Mouse (Mus musculus) CH12.LX (cell line): ENCODE measurements around the gene Znrf4. TPM values are rescaled to one million over a fixed set of nuclear protein-coding genes. Genes with fewer than 3 reads are reported as not detected.
"Not testable (repeated sequence)": the region's sequence is repeated elsewhere in the genome, so short reads cannot be mapped to it uniquely, and the experiment has no call there.

ENCODE experiments used
- DNase-seq: peaks from one replicate; pipeline ENCODE4 v3.0.0-alpha.2; 2013; ENCODE audit errors: extremely low read depth
- H3K27ac ChIP-seq: 2 replicates; pipeline ENCODE4 v1.5.1; 2012; ENCODE audit warnings: low read depth, mild to moderate bottlenecking, control low read depth, moderate library complexity; ENCODE audit not compliant: insufficient read depth
- H3K27me3 ChIP-seq: replicated peaks from 2 replicates; pipeline ENCODE3; 2012; ENCODE audit warnings: inconsistent platforms
- H3K36me3 ChIP-seq, 2 experiments: replicated peaks in 1 of 2; 2 replicates each; pipeline versions ENCODE3 to v1.6.1; 2012; ENCODE audit warnings: inconsistent platforms in 1 of 2, low read length in 1 of 2, mild to moderate bottlenecking in 1 of 2, mixed read lengths in 1 of 2, moderate library complexity in 1 of 2; ENCODE audit not compliant: control insufficient read depth in 1 of 2, insufficient read depth in 1 of 2
- H3K4me1 ChIP-seq, 2 experiments: 2 replicates each; pipeline ENCODE4 v1.6.1; 2012; ENCODE audit warnings: inconsistent platforms in 1 of 2, moderate library complexity in 1 of 2; ENCODE audit not compliant: insufficient read depth in 2 of 2, control insufficient read depth in 1 of 2
- H3K4me2 ChIP-seq: 2 replicates; pipeline ENCODE4 v1.6.1; 2012; ENCODE audit warnings: low read depth, mild to moderate bottlenecking, control low read depth; ENCODE audit not compliant: poor library complexity, insufficient read depth, severe bottlenecking
- H3K4me3 ChIP-seq, 3 experiments: fragments of 150-350 bp in 1 of 3; sonication (generic) in 1 of 3; replicated peaks in 1 of 3; 2 replicates each; pipeline versions ENCODE3 to v1.5.1; 2011 to 2012; ENCODE audit warnings: low read depth in 2 of 3, low read length in 2 of 3, mild to moderate bottlenecking in 2 of 3, moderate library complexity in 2 of 3, control low read depth in 1 of 3, improper control_type of control experiment in 1 of 3, inconsistent platforms in 1 of 3, mixed read lengths in 1 of 3; ENCODE audit not compliant: poor library complexity in 1 of 3
- H3K79me2 ChIP-seq: replicated peaks from 2 replicates; pipeline ENCODE4 v1.6.1; 2012; ENCODE audit warnings: mild to moderate bottlenecking, moderate library complexity; ENCODE audit not compliant: control insufficient read depth, poor library complexity, insufficient read depth, severe bottlenecking; ENCODE audit errors: extremely low read depth
- H3K9ac ChIP-seq: 2 replicates; pipeline ENCODE4 v1.6.1; 2012; ENCODE audit warnings: low read depth, mild to moderate bottlenecking, control low read depth, moderate library complexity; ENCODE audit not compliant: insufficient read depth
- H3K9me3 ChIP-seq: replicated peaks from 2 replicates; pipeline ENCODE3; 2012; ENCODE audit warnings: low read length, inconsistent platforms, mixed read lengths
- BHLHE40 ChIP-seq: IDR thresholded peaks from 2 replicates; pipeline ENCODE4 v1.6.1; 2011; ENCODE audit warnings: mild to moderate bottlenecking, low read depth, low read length, improper control_type of control experiment
- CTCF ChIP-seq, 2 experiments: IDR thresholded peaks in 1 of 2; conservative IDR thresholded peaks in 1 of 2; 2 replicates each; pipeline ENCODE4 v1.5.1; 2011 to 2012; ENCODE audit warnings: low read depth in 2 of 2, low read length in 2 of 2, improper control_type of control experiment in 1 of 2, inconsistent platforms in 1 of 2, mild to moderate bottlenecking in 1 of 2, moderate library complexity in 1 of 2
- E2F4 ChIP-seq: IDR thresholded peaks from 2 replicates; pipeline ENCODE4 v1.6.1; 2011; ENCODE audit warnings: low read depth, low read length, improper control_type of control experiment; ENCODE audit not compliant: insufficient replicate concordance
- EP300 ChIP-seq: IDR thresholded peaks from 2 replicates; pipeline ENCODE4 v1.6.1; 2011; ENCODE audit warnings: low read length, improper control_type of control experiment
- GABPA ChIP-seq: IDR thresholded peaks from 2 replicates; pipeline ENCODE4 v1.6.1; 2012; ENCODE audit warnings: low read depth, low read length, improper control_type of control experiment, inconsistent platforms; ENCODE audit not compliant: insufficient replicate concordance
- IRF4 ChIP-seq: IDR thresholded peaks from 2 replicates; pipeline ENCODE4 v1.6.1; 2014; ENCODE audit warnings: low read depth, mild to moderate bottlenecking, inconsistent platforms, low read length, improper control_type of control experiment
- MAX ChIP-seq: IDR thresholded peaks from 2 replicates; pipeline ENCODE4 v1.6.1; 2011; ENCODE audit warnings: low read length, improper control_type of control experiment
- NELFE ChIP-seq: IDR thresholded peaks from 2 replicates; pipeline ENCODE4 v1.6.1; 2011; ENCODE audit warnings: low read depth, low read length, improper control_type of control experiment
- NRF1 ChIP-seq: IDR thresholded peaks from 2 replicates; pipeline ENCODE4 v1.6.1; 2014; ENCODE audit warnings: low read depth, mild to moderate bottlenecking, inconsistent platforms, low read length, improper control_type of control experiment, moderate library complexity
- POLR2AphosphoS2 ChIP-seq: IDR thresholded peaks from 2 replicates; pipeline ENCODE4 v1.6.1; 2011; ENCODE audit warnings: low read depth, low read length, improper control_type of control experiment
- TBP ChIP-seq: conservative IDR thresholded peaks from 2 replicates; pipeline ENCODE4 v1.6.1; 2011; ENCODE audit warnings: low read depth, low read length, improper control_type of control experiment
- UBTF ChIP-seq: IDR thresholded peaks from 2 replicates; pipeline ENCODE4 v1.6.1; 2012; ENCODE audit warnings: low read depth, mild to moderate bottlenecking, inconsistent platforms, low read length, improper control_type of control experiment, moderate library complexity
- USF2 ChIP-seq: conservative IDR thresholded peaks from 2 replicates; pipeline ENCODE4 v1.6.1; 2011; ENCODE audit warnings: low read depth, low read length, improper control_type of control experiment
- ZKSCAN1 ChIP-seq: IDR thresholded peaks from 2 replicates; pipeline ENCODE4 v1.6.1; 2012; ENCODE audit warnings: low read depth, inconsistent platforms, low read length, improper control_type of control experiment, borderline replicate concordance
- ZMIZ1 ChIP-seq: IDR thresholded peaks from 2 replicates; pipeline ENCODE4 v1.6.1; 2012; ENCODE audit warnings: low read depth, mild to moderate bottlenecking, inconsistent platforms, low read length, improper control_type of control experiment
- dilution Hi-C: fragments of 300-500 bp; cut with MboI; formaldehyde crosslinking; loops from 2 replicates; pipeline ENCODE4 v1.14.3; 2020; ENCODE audit warnings: low sequenced_read_pairs; ENCODE audit not compliant: extremely low pct_unique_long_range_greater_than_20kb, extremely low pct_ligation_motif_present
- in situ Hi-C: fragments of 300-500 bp; cut with MboI; formaldehyde crosslinking; loops from 3 replicates; pipeline ENCODE4 v1.14.3; 2019; ENCODE audit warnings: low sequenced_read_pairs, low pct_ligation_motif_present, low pct_unique_long_range_greater_than_20kb, mixed read lengths
- polyA plus RNA-seq: library from polyadenylated mRNA; unstranded; fragments of >175 nt; gene quantifications from 2 replicates; pipeline ENCODE4 v1.2.1, GENCODE M21; 2012; ENCODE audit warnings: low read depth; ENCODE audit not compliant: insufficient read length
- total RNA-seq, 2 experiments: library from RNA; depleted of rRNA; stranded (reverse); fragments of 300-350 nt in 1 of 2; fragments of >200 nt in 1 of 2; gene quantifications; 2 replicates each; pipeline ENCODE4 v1.2.3; 2012 to 2014

The Znrf4 gene
- total and polyA plus RNA-seq, 3 experiments: not detected

DNA sequence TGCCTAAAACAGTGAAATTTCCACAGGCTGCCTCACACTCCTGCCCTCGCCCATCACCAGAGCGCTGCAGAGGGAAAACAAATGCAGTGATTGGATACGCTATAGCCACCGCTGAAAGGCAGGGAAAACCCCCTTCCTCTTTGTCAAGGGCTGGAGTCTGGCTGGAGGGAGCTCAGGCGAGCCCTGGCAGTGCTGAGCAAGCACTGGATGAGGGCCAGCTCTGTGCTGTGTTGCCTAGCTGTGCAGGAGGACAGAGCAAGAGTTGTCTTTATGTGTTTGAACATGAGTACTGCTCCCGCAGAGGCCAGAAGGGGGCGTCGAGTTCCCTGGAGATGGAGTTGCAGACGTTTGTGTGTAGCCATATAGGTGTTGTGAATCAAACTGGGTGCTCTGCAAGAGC is 9.7 kb downstream of the Znrf4 start:
- no peak overlapping the region for H3K4me2 ChIP-seq
- H3K9me3 ChIP-seq: peaks cover 27% of the 10 kb centered on the region
- dilution Hi-C loops: no loop called here
- peaks cover 45% of the 10 kb centered on the region for H3K27me3 ChIP-seq
- H3K4me1 ChIP-seq: peaks cover 0 to 10% of the 10 kb centered on the region in 2 experiments; a peak in 2 of 4 replicates
- no peak overlapping the region for H3K27ac ChIP-seq
- H3K4me3 ChIP-seq: no peak overlapping the region
- in situ Hi-C loops: no loop called here
- no peak overlapping the region for H3K9ac ChIP-seq
- H3K79me2 ChIP-seq: no peaks in the 10 kb centered on the region
- no peaks in the 10 kb centered on the region for H3K36me3 ChIP-seq
- no peak for DNase-seq
- TF ChIP-seq NELFE: no peak
- no peak for TF ChIP-seq UBTF
- TF ChIP-seq CTCF (conservative IDR thresholded peaks at IDR 0.05 in 1 of 2, IDR thresholded peaks at IDR 0.05 in 1 of 2; ENCODE audit: low read depth in 2 of 2, low read length in 2 of 2): peak in 1 of 2 experiments; percentile 17; a peak in 1 of 4 replicates
- TF ChIP-seq BHLHE40: no peak
- TF ChIP-seq, all 38 proteins: peak for 1

DNA sequence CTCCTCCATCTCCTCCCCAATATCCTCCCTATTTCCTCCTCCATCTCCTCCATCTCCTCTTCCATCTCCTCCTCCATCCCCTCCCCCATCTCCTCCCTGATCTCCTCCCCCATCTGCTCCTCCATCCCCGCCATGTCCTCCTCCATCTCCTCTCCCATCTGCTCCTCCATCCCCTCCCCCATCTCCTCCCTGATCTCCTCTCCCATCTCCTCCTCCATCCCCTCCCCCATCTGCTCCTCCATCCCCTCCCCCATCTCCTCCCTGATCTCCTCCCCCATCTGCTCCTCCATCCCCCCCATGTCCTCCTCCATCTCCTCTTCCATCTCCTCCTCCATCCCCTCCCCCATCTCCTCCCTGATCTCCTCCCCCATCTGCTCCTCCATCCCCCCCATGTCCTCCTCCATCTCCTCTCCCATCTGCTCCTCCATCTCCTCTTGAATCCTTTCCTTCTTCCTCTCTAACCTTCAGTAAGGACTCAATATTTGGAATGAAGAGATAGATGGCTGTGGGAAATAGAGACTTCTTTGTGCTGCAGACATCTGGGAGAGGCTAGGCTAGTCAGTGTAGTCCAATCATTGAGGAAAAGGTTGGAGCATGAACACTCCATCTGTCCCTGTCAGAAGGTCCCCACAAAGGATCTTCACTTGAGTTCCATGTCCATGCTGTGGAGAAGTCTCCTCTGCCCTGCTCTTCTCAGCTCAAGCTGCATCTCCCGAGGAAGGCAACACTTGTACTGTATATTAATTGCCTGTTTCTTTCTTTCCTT is 10.4 kb downstream of the Znrf4 start:
- H3K79me2 ChIP-seq, in situ Hi-C loops, H3K4me3 ChIP-seq, H3K36me3 ChIP-seq, H3K4me1 ChIP-seq, dilution Hi-C loops, H3K27ac ChIP-seq, H3K4me2 ChIP-seq, H3K9ac ChIP-seq, DNase-seq: not testable (repeated sequence)
- H3K9me3 ChIP-seq: peaks cover 33% of the 10 kb centered on the region
- peaks cover 51% of the 10 kb centered on the region for H3K27me3 ChIP-seq

DNA sequence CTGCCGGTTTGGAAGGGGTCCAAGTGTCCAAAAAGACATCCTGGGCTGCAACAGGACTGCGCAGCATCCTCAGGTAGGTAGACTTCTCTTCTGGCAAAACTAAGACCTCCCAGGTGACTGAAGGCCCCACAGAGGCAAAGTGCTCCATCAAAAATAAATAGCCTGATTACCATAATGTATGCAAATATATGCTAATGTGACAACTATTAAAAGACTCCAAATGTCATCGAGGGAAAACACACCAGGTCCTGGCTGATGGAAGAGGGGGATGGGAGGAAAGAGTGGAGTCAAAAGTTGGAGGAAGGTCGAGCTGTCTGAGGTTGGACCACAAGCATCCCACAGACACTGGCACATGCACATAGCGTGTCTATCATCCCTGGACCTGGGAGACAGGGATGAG is 13.0 kb downstream of the Znrf4 start:
- no peak overlapping the region for H3K27ac ChIP-seq
- H3K9me3 ChIP-seq: peaks cover 47% of the 10 kb centered on the region
- no peaks in the 10 kb centered on the region for H3K79me2 ChIP-seq
- H3K36me3 ChIP-seq: no peaks in the 10 kb centered on the region
- peaks cover 0 to 3% of the 10 kb centered on the region in 2 experiments; a peak in 2 of 4 replicates for H3K4me1 ChIP-seq
- no peak overlapping the region for H3K4me3 ChIP-seq
- H3K9ac ChIP-seq: no peak overlapping the region
- no peak for TF ChIP-seq EP300
- no peak for TF ChIP-seq MAX
- no peak for TF ChIP-seq NRF1
- TF ChIP-seq ZKSCAN1: no peak
- TF ChIP-seq IRF4: no peak
- no peak for TF ChIP-seq ZMIZ1
- TF ChIP-seq TBP: no peak
- no peak for TF ChIP-seq GABPA
- no peak for TF ChIP-seq E2F4
- TF ChIP-seq POLR2AphosphoS2: no peak
- TF ChIP-seq BHLHE40: no peak
- TF ChIP-seq USF2: no peak
- no peak overlapping the region for H3K4me2 ChIP-seq
- in situ Hi-C loops: no loop called here
- H3K27me3 ChIP-seq: peaks cover 56% of the 10 kb centered on the region
- no peak for DNase-seq
- dilution Hi-C loops: no loop called here
